Mouse (Mus musculus): ENCODE measurements around the gene Gng5. TPM values are rescaled to one million over a fixed set of nuclear protein-coding genes. Genes with fewer than 3 reads are reported as not detected.

Gene Gng5
- polyA plus RNA-seq, 1 experiment from 2014 or later: 415 TPM

DNA sequence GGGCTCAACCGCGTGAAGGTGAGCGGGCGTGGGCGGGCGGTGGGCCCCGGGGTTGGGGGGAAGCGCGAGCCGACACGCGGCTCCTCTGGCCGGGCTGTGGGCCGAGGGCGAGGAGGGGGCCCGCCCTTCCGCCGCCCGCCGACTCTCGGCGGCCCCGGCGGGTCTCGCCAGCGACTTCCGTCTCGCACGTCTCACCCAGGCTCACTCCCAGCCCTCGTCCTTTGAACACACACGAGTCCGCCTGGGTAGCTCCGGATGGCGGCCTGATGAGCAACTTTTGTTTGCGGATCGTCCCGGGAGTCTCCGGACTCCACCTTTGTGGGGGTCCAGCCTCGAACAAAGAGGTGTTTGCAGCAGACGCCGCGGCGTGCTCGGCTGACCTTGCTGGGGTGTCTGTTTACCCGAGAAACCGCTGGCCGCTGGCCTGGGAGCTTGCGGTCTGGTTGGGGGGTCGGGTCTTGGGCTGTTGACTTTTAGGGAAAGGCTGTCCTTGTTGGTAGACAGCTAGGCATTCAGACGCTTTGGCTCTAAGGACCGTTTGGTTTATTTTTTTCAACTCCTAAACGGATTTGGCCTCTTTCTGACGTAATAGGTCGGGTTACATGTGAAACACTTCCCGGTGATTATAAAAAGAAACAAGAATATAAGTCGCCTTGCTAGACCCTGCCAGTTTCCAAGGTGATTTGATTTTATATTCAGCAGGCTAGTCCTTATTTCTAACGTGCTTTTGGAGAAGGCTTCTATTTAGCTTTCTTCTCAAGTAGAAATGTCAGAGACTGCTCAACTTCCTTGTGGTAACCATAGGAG lies 599 bp downstream of the Gng5 start:
- peak overlapping the region; percentile 78 for H3K9ac ChIP-seq (replicated peaks)
- WGBS: under 1% methylated on average over 46 of the region's 57 CpGs
- ATAC-seq (replicated peaks): peak; percentile 81; the same call in 1 of the 2 replicates
- no peaks in the 10 kb centered on the region for H3K27me3 ChIP-seq
- peak overlapping the region; percentile 79 for H3K4me2 ChIP-seq (replicated peaks)
- peaks cover 28% of the 10 kb centered on the region for H3K4me1 ChIP-seq
- H3K36me3 ChIP-seq: peaks cover 11% of the 10 kb centered on the region
- no peaks in the 10 kb centered on the region for H3K9me3 ChIP-seq
- H3K27ac ChIP-seq (replicated peaks): peak overlapping the region; percentile 79
- H3K4me3 ChIP-seq: peak overlapping the region; percentile 85

GRCm38 (mm10) chr3:146500810-146501201 lies 1.2 kb downstream of the Gng5 start:
- no peak for ATAC-seq (replicated peaks)
- 14% methylated on average over 5 of the region's 5 CpGs for WGBS
- Histone ChIP-seq H3K4me3 (peak overlapping the region; percentile 85), H3K9me3 (no peaks in the 10 kb centered on the region), H3K4me1 (peaks cover 28% of the 10 kb centered on the region), H3K27ac (replicated peaks) (peak overlapping the region; percentile 79; the same call in 1 of the 2 replicates), H3K9ac (replicated peaks) (peak overlapping the region; percentile 78), H3K27me3 (no peaks in the 10 kb centered on the region), H3K36me3 (peaks cover 16% of the 10 kb centered on the region), H3K4me2 (replicated peaks) (peak overlapping the region; percentile 79)

- Histone ChIP-seq H3K9me3 (no peaks in the 10 kb centered on the region), H3K36me3 (peaks cover 23% of the 10 kb centered on the region), H3K4me3 (peak overlapping the region; percentile 85; the same call in 1 of the 2 replicates), H3K27me3 (no peaks in the 10 kb centered on the region), H3K27ac (replicated peaks) (no peak overlapping the region), H3K4me1 (peaks cover 28% of the 10 kb centered on the region), H3K9ac (replicated peaks) (0 out of 2 replicates have a peak overlapping the region, but pooled peaks have one; percentile 78), H3K4me2 (replicated peaks) (peak overlapping the region; percentile 79)
- 60% methylated on average over 5 of the region's 5 CpGs for WGBS
- no peak for ATAC-seq (replicated peaks)
Measured at GRCm38 (mm10) chr3:146501601-146502123, 2.1 kb downstream of the Gng5 start.

GRCm38 (mm10) chr3:146506711-146507110 lies 7.1 kb downstream of the Gng5 start:
- ATAC-seq (replicated peaks): no peak
- H3K4me2 ChIP-seq (replicated peaks): no peak overlapping the region
- no peak overlapping the region for H3K27ac ChIP-seq (replicated peaks)
- H3K4me1 ChIP-seq: peaks cover 7% of the 10 kb centered on the region
- no peak overlapping the region for H3K9ac ChIP-seq (replicated peaks)
- no peaks in the 10 kb centered on the region for H3K9me3 ChIP-seq
- H3K36me3 ChIP-seq: peaks cover 68% of the 10 kb centered on the region
- H3K27me3 ChIP-seq: no peaks in the 10 kb centered on the region
- WGBS: 91% methylated on average over 7 of the region's 7 CpGs
- H3K4me3 ChIP-seq: no peak overlapping the region

DNA sequence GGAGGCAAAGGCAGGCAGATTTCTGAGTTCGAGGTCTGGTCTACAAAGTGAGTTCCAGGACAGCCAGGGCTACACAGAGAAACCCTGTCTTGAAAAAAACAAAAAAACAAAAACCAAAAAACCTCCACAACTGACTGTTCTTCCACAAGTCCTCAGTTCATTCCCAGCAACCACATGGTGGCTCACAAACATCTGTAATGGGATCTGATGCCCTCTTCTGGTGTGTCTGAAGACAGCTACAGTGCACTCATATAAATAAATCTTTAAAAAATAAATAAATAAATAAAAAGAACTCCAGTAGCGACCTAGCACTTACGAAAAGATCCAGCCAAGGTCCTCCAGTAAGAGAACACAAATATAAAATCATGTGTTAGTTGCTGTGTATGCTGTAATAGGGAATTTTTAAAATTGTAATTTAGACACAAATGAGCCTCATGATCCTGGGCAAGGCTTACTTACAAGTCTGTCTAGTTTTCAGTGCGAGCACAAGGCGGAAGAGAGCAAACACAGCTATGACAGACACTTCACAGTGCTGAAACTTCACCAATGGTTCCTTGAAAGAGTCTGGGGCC lies 20.7 kb downstream of the Gng5 start:
- peak overlapping the region; percentile 76 for H3K4me2 ChIP-seq (replicated peaks)
- H3K9ac ChIP-seq (replicated peaks): peak overlapping the region; percentile 76
- 37% methylated on average over 5 of the region's 5 CpGs for whole genome bisulfite sequencing
- peaks cover 14% of the 10 kb centered on the region for H3K4me1 ChIP-seq
- no peaks in the 10 kb centered on the region for H3K9me3 ChIP-seq
- H3K36me3 ChIP-seq: peaks cover 18% of the 10 kb centered on the region
- H3K27me3 ChIP-seq: no peaks in the 10 kb centered on the region
- no peak; the same call in 1 of the 2 replicates for ATAC-seq (replicated peaks)
- H3K4me3 ChIP-seq: peak overlapping the region; percentile 81
- peak overlapping the region; percentile 98 for H3K27ac ChIP-seq (replicated peaks)

DNA sequence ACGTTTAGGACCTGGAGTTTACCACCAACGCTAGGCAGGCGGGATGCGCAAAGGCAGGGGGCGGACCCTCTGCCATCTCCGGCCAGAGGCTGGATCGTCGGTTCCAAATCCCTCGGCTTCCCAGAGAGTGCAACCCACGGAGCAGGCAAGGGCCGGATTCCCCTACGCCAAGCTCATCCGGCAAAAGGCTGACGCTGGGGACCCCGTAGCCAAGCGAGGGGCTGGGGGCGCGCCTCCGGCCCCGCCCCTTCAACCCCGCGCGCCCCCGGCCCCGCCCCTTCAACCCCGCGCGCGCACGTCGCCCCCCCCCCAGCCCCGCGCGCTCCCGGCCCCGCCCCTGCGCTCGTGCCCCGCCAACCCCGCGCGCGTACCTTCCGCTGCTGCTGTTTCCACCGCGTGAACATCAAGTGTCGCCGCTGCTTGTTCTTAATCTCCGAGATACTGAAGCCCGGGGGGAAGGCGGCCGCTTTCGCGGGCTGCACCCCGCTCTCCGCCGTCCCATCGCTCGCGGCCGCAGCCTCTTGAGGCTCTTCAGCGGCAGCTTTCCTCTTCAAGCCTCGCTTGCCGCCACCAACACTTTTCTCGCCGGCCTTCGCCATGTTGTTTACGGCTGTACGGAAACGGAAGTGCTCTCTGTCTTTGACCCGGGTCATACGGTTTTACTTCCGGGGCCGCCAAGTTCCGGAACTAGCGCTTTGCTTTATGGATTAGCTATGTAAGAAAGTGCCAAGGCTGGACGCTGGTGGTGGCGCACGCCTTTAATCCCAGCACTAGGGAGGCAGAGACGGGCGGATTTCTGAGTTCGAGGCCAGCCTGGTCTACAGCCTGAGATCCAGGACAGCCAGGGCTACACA lies 21.4 kb downstream of the Gng5 start, which contains the start of gene Rpf1:
TSS of gene Rpf1 (minus strand) at position 632 of the 854 bp plus-strand sequence.
- Histone ChIP-seq H3K4me1 (peaks cover 14% of the 10 kb centered on the region), H3K36me3 (peaks cover 15% of the 10 kb centered on the region), H3K27me3 (no peaks in the 10 kb centered on the region), H3K4me2 (replicated peaks) (peak within 1 kb of the TSS; percentile 76), H3K9ac (replicated peaks) (peak within 1 kb of the TSS; percentile 76), H3K27ac (replicated peaks) (peak within 1 kb of the TSS; percentile 98), H3K9me3 (no peaks in the 10 kb centered on the region), H3K4me3 (peak within 1 kb of the TSS; percentile 81)
- peak; percentile 98 for ATAC-seq (replicated peaks)
- WGBS: under 1% methylated on average over 69 of the region's 82 CpGs

- Histone ChIP-seq H3K4me2 (replicated peaks) (peak overlapping the region; percentile 76), H3K27me3 (no peaks in the 10 kb centered on the region), H3K4me1 (peaks cover 14% of the 10 kb centered on the region), H3K9me3 (no peaks in the 10 kb centered on the region), H3K9ac (replicated peaks) (peak overlapping the region; percentile 76), H3K36me3 (peaks cover 15% of the 10 kb centered on the region), H3K4me3 (peak overlapping the region; percentile 81), H3K27ac (replicated peaks) (peak overlapping the region; percentile 98)
- ATAC-seq (replicated peaks): no peak; the same call in 1 of the 2 replicates
- WGBS: 18% methylated on average over 8 of the region's 8 CpGs
Measured at GRCm38 (mm10) chr3:146521652-146522020, 22.0 kb downstream of the Gng5 start.

DNA sequence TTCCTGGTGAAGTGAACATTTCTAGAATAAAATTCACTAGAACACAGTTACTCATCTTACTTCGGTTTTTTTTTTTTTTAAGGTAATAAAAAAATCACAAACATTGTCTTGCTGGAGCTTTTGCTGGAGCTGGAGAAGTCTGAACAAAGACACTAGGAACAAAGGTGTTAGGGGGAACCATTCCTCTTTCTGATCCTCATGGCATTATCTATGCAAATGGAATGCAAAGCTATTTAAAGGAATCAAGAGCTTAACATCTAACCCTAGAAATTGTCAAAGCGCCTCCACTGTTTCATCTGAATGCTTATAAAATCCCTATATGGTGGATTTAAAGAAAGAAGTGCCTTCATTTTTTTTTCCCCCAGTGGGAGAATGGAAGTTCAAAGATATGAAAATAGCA lies 28.7 kb downstream of the Gng5 start:
- no peaks in the 10 kb centered on the region for H3K36me3 ChIP-seq
- H3K27me3 ChIP-seq: no peaks in the 10 kb centered on the region
- no peak for ATAC-seq (replicated peaks)
- H3K4me3 ChIP-seq: no peak overlapping the region
- 41% methylated on average over 2 of the region's 2 CpGs for WGBS
- no peaks in the 10 kb centered on the region for H3K4me1 ChIP-seq
- H3K27ac ChIP-seq (replicated peaks): no peak overlapping the region
- H3K4me2 ChIP-seq (replicated peaks): no peak overlapping the region
- no peak overlapping the region for H3K9ac ChIP-seq (replicated peaks)
- H3K9me3 ChIP-seq: no peaks in the 10 kb centered on the region

GRCm38 (mm10) chr3:146534986-146535385 lies 35.4 kb downstream of the Gng5 start:
- no peak overlapping the region for H3K27ac ChIP-seq (replicated peaks)
- no peaks in the 10 kb centered on the region for H3K27me3 ChIP-seq
- no peak overlapping the region for H3K4me3 ChIP-seq
- no peak overlapping the region for H3K4me2 ChIP-seq (replicated peaks)
- no peaks in the 10 kb centered on the region for H3K36me3 ChIP-seq
- H3K4me1 ChIP-seq: no peaks in the 10 kb centered on the region
- H3K9ac ChIP-seq (replicated peaks): no peak overlapping the region
- no peak for ATAC-seq (replicated peaks)
- no peaks in the 10 kb centered on the region for H3K9me3 ChIP-seq
- WGBS: 45% methylated on average over 6 of the region's 6 CpGs

- H3K9ac ChIP-seq (replicated peaks): no peak overlapping the region
- H3K27ac ChIP-seq (replicated peaks): no peak overlapping the region
- no peaks in the 10 kb centered on the region for H3K4me1 ChIP-seq
- H3K27me3 ChIP-seq: no peaks in the 10 kb centered on the region
- H3K4me3 ChIP-seq: no peak overlapping the region
- no peak for ATAC-seq (replicated peaks)
- no peaks in the 10 kb centered on the region for H3K9me3 ChIP-seq
- no peaks in the 10 kb centered on the region for H3K36me3 ChIP-seq
- no peak overlapping the region for H3K4me2 ChIP-seq (replicated peaks)
- 86% methylated on average over 4 of the region's 4 CpGs for WGBS
Measured at GRCm38 (mm10) chr3:146540521-146541273, 41.1 kb downstream of the Gng5 start.

- no peaks in the 10 kb centered on the region for H3K4me1 ChIP-seq
- no peak overlapping the region for H3K27ac ChIP-seq (replicated peaks)
- ATAC-seq (replicated peaks): no peak
- no peaks in the 10 kb centered on the region for H3K36me3 ChIP-seq
- no peak overlapping the region for H3K4me3 ChIP-seq
- H3K9me3 ChIP-seq: no peaks in the 10 kb centered on the region
- H3K9ac ChIP-seq (replicated peaks): no peak overlapping the region
- no peaks in the 10 kb centered on the region for H3K27me3 ChIP-seq
- no peak overlapping the region for H3K4me2 ChIP-seq (replicated peaks)
- 56% methylated on average over 1 of the region's 1 CpGs for WGBS
Measured at GRCm38 (mm10) chr3:146543632-146544031, 44.0 kb downstream of the Gng5 start.

Data from forebrain, embryonic 15.5 days (tissue).